Mouse (Mus musculus) erythroid progenitor cell, adult 5-6 weeks (primary cell): ENCODE data around the gene Slc16a4. TPM values are rescaled to one million over a fixed set of nuclear protein-coding genes. Genes with fewer than 3 reads are reported as not detected.

Experiments
- ATAC-seq: replicated peaks from 2 replicates; pipeline ENCODE4 v1.8.0; 2016; ENCODE audit warnings: moderate number of reproducible peaks, mild to moderate bottlenecking, moderate TSS enrichment, inconsistent platforms; ENCODE audit not compliant: poor library complexity, low FRiP score, severe bottlenecking
- total RNA-seq, 2 experiments: library from RNA; stranded (forward) in 1 of 2; stranded (reverse) in 1 of 2; fragments of 150-400 nt in 1 of 2; fragments of 186-747, 209-891 nt in 1 of 2; gene quantifications; 2 replicates each; pipeline versions ENCODE4 v1.2.3 to v1.2.4; 2015 to 2017; ENCODE audit warnings: low replicate concordance in 2 of 2

The Slc16a4 gene
- total RNA-seq, 2 experiments from 2014 or later, result not detected

GRCm38 (mm10) chr3:107355618-107356260 lies 64.7 kb downstream of the Slc16a4 start:
- ATAC-seq, result no peak

DNA sequence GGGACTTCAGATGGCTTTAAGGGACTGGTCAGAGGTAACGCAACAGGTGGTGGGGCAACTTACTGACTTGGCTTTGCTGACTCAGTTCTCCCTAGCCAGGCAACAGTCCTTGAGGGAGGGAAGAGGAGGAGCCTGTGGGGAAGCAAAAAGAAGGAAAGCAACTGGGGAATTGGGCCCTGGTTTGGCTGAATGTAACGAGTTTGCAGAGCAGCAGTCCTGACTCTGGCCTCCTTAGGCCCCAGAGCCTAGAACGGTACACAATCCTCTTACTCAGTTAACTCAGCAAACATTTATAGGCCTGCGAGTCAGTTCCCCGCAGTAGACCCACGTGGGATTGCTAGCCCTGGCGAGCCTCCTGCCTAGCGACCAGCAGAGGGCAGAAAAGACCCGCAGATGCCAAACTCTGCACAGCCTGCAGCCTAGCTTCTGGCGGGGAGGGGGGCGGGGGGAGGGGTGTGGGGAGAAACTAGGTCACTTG lies 66.0 kb downstream of the Slc16a4 start:
- ATAC-seq, result no peak

- no peak for ATAC-seq
Observed at GRCm38 (mm10) chr3:107357700-107358234, 66.7 kb downstream of the Slc16a4 start.

GRCm38 (mm10) chr3:107360341-107360740 lies 69.3 kb downstream of the Slc16a4 start:
- ATAC-seq, result no peak

Other genes starting within 250 kb of the Slc16a4 start
- 2.1 and 2.5 TPM in 2 replicates for gene Kcna2, start 190.1 kb upstream of the Slc16a4 start, total RNA-seq (2015; ENCODE audit: low replicate concordance)
- gene Kcna2, start 190.1 kb upstream of the Slc16a4 start, total RNA-seq (2017; ENCODE audit: low replicate concordance), result 0.61 and 1.5 TPM in 2 replicates
- gene Kcna10, start 108.2 kb upstream of the Slc16a4 start, total RNA-seq (2015; ENCODE audit: low replicate concordance), result not detected in 2 replicates
- not detected in 2 replicates for gene Kcna10, start 108.2 kb upstream of the Slc16a4 start, total RNA-seq (2017; ENCODE audit: low replicate concordance)
- not detected in 2 replicates for gene Cym, start 69.5 kb upstream of the Slc16a4 start, total RNA-seq (2015; ENCODE audit: low replicate concordance)
- not detected in 2 replicates for gene Cym, start 69.5 kb upstream of the Slc16a4 start, total RNA-seq (2017; ENCODE audit: low replicate concordance)
- gene A630076J17Rik, start 60.6 kb upstream of the Slc16a4 start, total RNA-seq (2015; ENCODE audit: low replicate concordance), result not detected in 2 replicates
- not detected in 2 replicates for gene A630076J17Rik, start 60.6 kb upstream of the Slc16a4 start, total RNA-seq (2017; ENCODE audit: low replicate concordance)
- not detected in 2 replicates for gene Prok1, start 51.5 kb upstream of the Slc16a4 start, total RNA-seq (2015; ENCODE audit: low replicate concordance)
- gene Prok1, start 51.5 kb upstream of the Slc16a4 start, total RNA-seq (2017; ENCODE audit: low replicate concordance), result not detected in 2 replicates
- 57.0 and 58.4 TPM in 2 replicates for gene Lamtor5, start 12.4 kb upstream of the Slc16a4 start, total RNA-seq (2015; ENCODE audit: low replicate concordance)
- gene Lamtor5, start 12.4 kb upstream of the Slc16a4 start, total RNA-seq (2017; ENCODE audit: low replicate concordance), result 10.3 and 20.0 TPM in 2 replicates
- 129 and 143 TPM in 2 replicates for gene Rbm15, start 42.4 kb downstream of the Slc16a4 start, total RNA-seq (2015; ENCODE audit: low replicate concordance)
- gene Rbm15, start 42.4 kb downstream of the Slc16a4 start, total RNA-seq (2017; ENCODE audit: low replicate concordance), result 125 and 143 TPM in 2 replicates
- gene Kcnc4, start 168.3 kb downstream of the Slc16a4 start, total RNA-seq (2015; ENCODE audit: low replicate concordance), result not detected in 2 replicates
- not detected in 2 replicates for gene Kcnc4, start 168.3 kb downstream of the Slc16a4 start, total RNA-seq (2017; ENCODE audit: low replicate concordance)
- gene Slc6a17, start 226.8 kb downstream of the Slc16a4 start, total RNA-seq (2015; ENCODE audit: low replicate concordance), result not detected in 2 replicates
- not detected in 2 replicates for gene Slc6a17, start 226.8 kb downstream of the Slc16a4 start, total RNA-seq (2017; ENCODE audit: low replicate concordance)